Mouse (Mus musculus): ENCODE data around the gene Stra8. TPM values are rescaled to one million over a fixed set of nuclear protein-coding genes. Genes with fewer than 3 reads are reported as not detected.

Gene Stra8
- not detected for polyA plus RNA-seq (2017; shearing (Covaris generic))

GRCm38 (mm10) chr6:34919956-34920355 is at the start of gene Stra8:
Stra8 (plus strand) TSS chr6:34920163.

GRCm38 (mm10) chr6:34877509-34878321 is 42.2 kb upstream of the Stra8 start, which contains the start of gene Cyren:
Cyren (minus strand) TSS chr6:34878060.

GRCm38 (mm10) chr6:34910371-34911219 is 9.4 kb upstream of the Stra8 start, which contains the start of gene Wdr91:
Wdr91 (minus strand) TSS chr6:34910876.

GRCm38 (mm10) chr6:34988081-34988761 is 68.3 kb downstream of the Stra8 start, which contains the start of gene Slc23a4:
Slc23a4 (minus strand) TSS chr6:34988404.

Other genes with a start within 250 kb of the Stra8 start
- gene Agbl3, start 139.7 kb upstream of the Stra8 start, polyA plus RNA-seq (2017; shearing (Covaris generic)), result 1.8 TPM
- 6.2 TPM for gene Tmem140, start 57.0 kb upstream of the Stra8 start, polyA plus RNA-seq (2017; shearing (Covaris generic))
- 3.0 TPM for gene Cyren, start 42.1 kb upstream of the Stra8 start, polyA plus RNA-seq (2017; shearing (Covaris generic))
- gene Wdr91, start 9.3 kb upstream of the Stra8 start, polyA plus RNA-seq (2017; shearing (Covaris generic)), result 15.2 TPM
- 1.1 TPM for gene Slc23a4, start 68.2 kb downstream of the Stra8 start, polyA plus RNA-seq (2017; shearing (Covaris generic))
- gene Cnot4, start 213.6 kb downstream of the Stra8 start, polyA plus RNA-seq (2017; shearing (Covaris generic)), result 60.6 TPM

Data from effector memory CD4-positive, alpha-beta T cell, adult 7 months (primary cell).